Mouse (Mus musculus) hindbrain, postnatal 0 days (tissue): ENCODE measurements at regions not wholly inside any gene's neighbourhood (a gene's known extent, or its start where the extent isn't known, plus 50 kb on each side); places are given as distances from the start of the nearest gene placed in this dataset.

Source experiments
- ATAC-seq: fragments of 200-750 bp; cut with Nextera tagmentation; 2 replicates; pipeline ENCODE4 v1.8.0; 2017; ENCODE audit warnings: mild to moderate bottlenecking, moderate TSS enrichment, moderate library complexity
- DNase-seq: peaks from one replicate; pipeline ENCODE4 v3.0.0-alpha.2; 2015; ENCODE audit warnings: low spot score
- H3K27ac ChIP-seq: fragments of 300-500 bp; sonication (generic); 2 replicates; pipeline ENCODE4 v1.5.1; 2014; ENCODE audit warnings: mild to moderate bottlenecking
- H3K27me3 ChIP-seq: fragments of 300-500 bp; sonication (generic); 2 replicates; pipeline ENCODE4 v1.6.1; 2014; ENCODE audit warnings: low read length, mixed read lengths; ENCODE audit not compliant: insufficient read depth
- H3K36me3 ChIP-seq: fragments of 300-500 bp; sonication (generic); 2 replicates; pipeline ENCODE4 v1.6.1; 2014; ENCODE audit warnings: low read length, mixed read lengths; ENCODE audit not compliant: insufficient read depth
- H3K4me1 ChIP-seq: fragments of 300-500 bp; sonication (generic); 2 replicates; pipeline ENCODE4 v1.6.1; 2014; ENCODE audit warnings: antibody characterized with exemption, low read length, mixed read lengths; ENCODE audit not compliant: insufficient read depth
- H3K4me2 ChIP-seq: fragments of 300-500 bp; sonication (generic); 2 replicates; pipeline ENCODE4 v1.6.1; 2014; ENCODE audit warnings: low read depth, mild to moderate bottlenecking, low read length, moderate library complexity, mixed read lengths
- H3K4me3 ChIP-seq: fragments of 300-500 bp; sonication (generic); 2 replicates; pipeline ENCODE4 v1.5.1; 2014; ENCODE audit warnings: low read length
- H3K9ac ChIP-seq: fragments of 300-500 bp; sonication (generic); replicated peaks from 2 replicates; pipeline ENCODE4 v1.6.1; 2014; ENCODE audit warnings: mild to moderate bottlenecking, low read length, moderate library complexity, mixed read lengths
- H3K9me3 ChIP-seq: fragments of 300-500 bp; sonication (generic); 2 replicates; pipeline ENCODE4 v1.6.1; 2016; ENCODE audit warnings: low read length, mixed read lengths
- CTCF ChIP-seq: IDR thresholded peaks from 2 replicates; pipeline ENCODE4 v1.5.1; 2016; ENCODE audit warnings: antibody characterized with exemption, control low read depth, low read depth
- WGBS: fragments of 180-500 bp; shearing (Covaris S2); extraction: QIAGEN DNeasy Blood & Tissue Kit; methylation state at CpG from one replicate; pipeline ENCODE4 v1.1.7; 2014; 5-methylcytosine and 5-hydroxymethylcytosine counted together

- H3K36me3 ChIP-seq = no peaks in the 10 kb centered on the region
- no peak overlapping the region for H3K4me2 ChIP-seq
- no peak overlapping the region for H3K9ac ChIP-seq
- H3K9me3 ChIP-seq = no peaks in the 10 kb centered on the region
- no peaks in the 10 kb centered on the region for H3K4me1 ChIP-seq
- DNase-seq (peak; percentile 28), ATAC-seq (peak; percentile 32; the same call in 1 of the 2 replicates)
- H3K4me3 ChIP-seq = no peak overlapping the region
- TF ChIP-seq CTCF = no peak
- H3K27me3 ChIP-seq = no peaks in the 10 kb centered on the region
- no peak overlapping the region for H3K27ac ChIP-seq
- WGBS = 66% methylated on average over 6 of the region's 6 CpGs
These were observed 103.1 kb upstream of the Itga4 start for GRCm38 (mm10) chr2:79152031-79152694.

- Histone ChIP-seq H3K36me3 (no peaks in the 10 kb centered on the region), H3K27me3 (no peaks in the 10 kb centered on the region), H3K4me1 (no peaks in the 10 kb centered on the region), H3K27ac (no peak overlapping the region), H3K9ac (no peak overlapping the region), H3K4me3 (no peak overlapping the region), H3K9me3 (no peaks in the 10 kb centered on the region), H3K4me2 (no peak overlapping the region)
- DNase-seq (peak; percentile 29), ATAC-seq (no peak)
- no peak for TF ChIP-seq CTCF
- 36% methylated on average over 5 of the region's 5 CpGs for WGBS
These were observed 102.5 kb upstream of the Itga4 start for GRCm38 (mm10) chr2:79152695-79153057.

GRCm38 (mm10) chr2:79153070-79153469 is 102.2 kb upstream of the Itga4 start:
- no peaks in the 10 kb centered on the region for H3K36me3 ChIP-seq
- no peaks in the 10 kb centered on the region for H3K4me1 ChIP-seq
- WGBS = 62% methylated on average over 4 of the region's 4 CpGs
- no peaks in the 10 kb centered on the region for H3K27me3 ChIP-seq
- H3K4me2 ChIP-seq = no peak overlapping the region
- H3K27ac ChIP-seq = no peak overlapping the region
- H3K4me3 ChIP-seq = no peak overlapping the region
- no peak for TF ChIP-seq CTCF
- no peak for DNase-seq
- H3K9me3 ChIP-seq = no peaks in the 10 kb centered on the region
- no peak for ATAC-seq
- no peak overlapping the region for H3K9ac ChIP-seq

GRCm38 (mm10) chr2:79158450-79159055 is 96.7 kb upstream of the Itga4 start:
- no peak for ATAC-seq
- H3K4me1 ChIP-seq = no peaks in the 10 kb centered on the region
- peaks cover 2% of the 10 kb centered on the region; the same call in 1 of the 2 replicates for H3K9me3 ChIP-seq
- H3K4me3 ChIP-seq = no peak overlapping the region
- H3K9ac ChIP-seq = no peak overlapping the region
- no peak for DNase-seq
- H3K27me3 ChIP-seq = no peaks in the 10 kb centered on the region
- no peak overlapping the region for H3K27ac ChIP-seq
- 32% methylated on average over 3 of the region's 3 CpGs for WGBS
- TF ChIP-seq CTCF = no peak
- H3K36me3 ChIP-seq = no peaks in the 10 kb centered on the region
- no peak overlapping the region for H3K4me2 ChIP-seq

GRCm38 (mm10) chr2:79159336-79159735 is 95.9 kb upstream of the Itga4 start:
- DNase-seq = no peak
- H3K4me2 ChIP-seq = no peak overlapping the region
- no peak overlapping the region for H3K27ac ChIP-seq
- peaks cover 2% of the 10 kb centered on the region; the same call in 1 of the 2 replicates for H3K9me3 ChIP-seq
- H3K9ac ChIP-seq = no peak overlapping the region
- TF ChIP-seq CTCF = no peak
- ATAC-seq = no peak
- H3K27me3 ChIP-seq = no peaks in the 10 kb centered on the region
- no peaks in the 10 kb centered on the region for H3K4me1 ChIP-seq
- H3K4me3 ChIP-seq = no peak overlapping the region
- H3K36me3 ChIP-seq = no peaks in the 10 kb centered on the region
- 68% methylated on average over 5 of the region's 5 CpGs for WGBS

GRCm38 (mm10) chr2:79172967-79173919 is 82.0 kb upstream of the Itga4 start:
- no peak overlapping the region for H3K9ac ChIP-seq
- no peaks in the 10 kb centered on the region for H3K36me3 ChIP-seq
- H3K4me2 ChIP-seq = no peak overlapping the region
- DNase-seq (no peak), ATAC-seq (no peak)
- TF ChIP-seq CTCF = no peak
- H3K4me3 ChIP-seq = no peak overlapping the region
- H3K4me1 ChIP-seq = no peaks in the 10 kb centered on the region
- 50% methylated on average over 7 of the region's 7 CpGs for WGBS
- no peak overlapping the region for H3K27ac ChIP-seq
- H3K9me3 ChIP-seq = no peaks in the 10 kb centered on the region
- no peaks in the 10 kb centered on the region for H3K27me3 ChIP-seq
